Mouse (Mus musculus) small intestine, adult 2 months (tissue): ENCODE measurements around the gene Lpin2.

Experiments used
- CTCF ChIP-seq: fragments of 200-500 bp; IDR thresholded peaks from 2 replicates; pipeline ENCODE4 v1.5.1; 2012; ENCODE audit warnings: low read depth, mild to moderate bottlenecking, control low read depth, inconsistent platforms, low read length, moderate library complexity, mixed read lengths; ENCODE audit not compliant: insufficient replicate concordance, insufficient read length; ENCODE audit errors: extremely low read depth
- POLR2A ChIP-seq: fragments of 200-500 bp; IDR thresholded peaks from 2 replicates; pipeline ENCODE4 v1.6.1; 2012; ENCODE audit warnings: low read depth, mild to moderate bottlenecking, control low read depth, inconsistent platforms, low read length, moderate library complexity

DNA sequence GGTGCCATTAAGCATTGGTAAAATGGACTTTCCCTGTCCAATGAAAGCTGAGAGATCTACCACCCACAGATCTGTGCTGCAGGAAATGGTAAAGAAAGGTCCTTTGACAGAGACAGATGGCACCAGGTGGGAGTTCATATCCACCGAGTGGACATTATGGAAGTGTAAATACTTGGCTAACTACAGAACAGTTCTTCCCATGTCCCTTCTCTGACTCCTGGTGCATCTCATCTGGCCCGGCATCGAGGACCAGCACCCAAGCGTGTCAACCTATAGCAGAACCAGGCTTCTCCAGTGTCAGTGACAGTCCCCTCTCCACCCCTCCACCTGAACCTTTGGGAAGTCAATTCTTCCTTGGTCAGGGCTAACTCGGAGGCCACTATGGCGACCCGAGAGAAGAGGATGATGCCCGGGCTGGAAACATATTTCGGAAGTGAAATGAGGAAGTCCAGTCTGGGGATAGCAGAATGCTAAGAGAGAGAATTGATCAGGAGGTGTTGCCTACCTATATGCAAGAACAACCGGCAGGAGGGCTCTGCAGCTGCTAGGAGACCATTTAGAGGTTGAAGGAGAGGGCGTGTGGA, 49.4 kb upstream of the Lpin2 start:
- TF ChIP-seq POLR2A (no peak), CTCF (no peak)
